In the genomic region with DNA sequence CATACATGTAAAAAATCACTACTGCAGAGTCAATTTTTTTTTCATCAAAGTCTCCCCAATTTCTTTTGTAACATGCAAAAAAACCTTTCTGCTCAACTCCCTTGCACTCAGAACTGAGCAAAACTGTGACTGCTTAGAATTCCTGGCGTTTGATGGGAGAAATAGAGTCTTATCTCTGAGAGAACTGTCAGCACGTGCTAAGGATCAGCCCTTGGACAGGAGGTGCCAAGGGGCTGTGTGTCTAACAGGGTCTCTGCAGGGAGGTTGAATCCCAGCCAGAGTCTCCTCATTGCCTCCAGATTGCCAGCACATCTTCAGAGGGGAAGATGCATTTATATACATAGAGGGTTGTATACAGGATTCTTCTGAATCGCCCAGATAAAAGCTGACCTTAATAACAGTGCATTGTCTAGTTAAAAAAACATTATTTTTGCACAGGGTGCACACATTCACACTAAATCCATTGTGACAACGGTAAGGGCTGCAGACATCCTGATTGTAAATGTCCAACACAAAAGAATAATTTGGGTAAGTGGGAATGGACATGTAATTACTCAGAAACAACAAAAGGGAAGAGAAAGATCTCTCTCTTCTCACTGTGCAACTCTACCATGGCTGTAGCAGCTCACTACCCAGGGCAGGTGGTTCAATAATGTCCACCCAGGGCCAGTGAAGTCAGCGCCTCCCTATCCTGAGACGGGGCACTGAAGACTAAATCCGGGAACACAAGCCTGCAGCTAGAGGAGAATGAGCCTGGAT, we compare ENCODE assay signal across 12 mouse cellular contexts.
DNase-seq lines count a peak whose midpoint lies in the region; ATAC-seq lines count a peak whose summit lies in the region.
"Had no signal": no experiment of that assay in that cellular context is flagged by ENCODE, and none has a peak within 500 bp of the region (broad histone marks: within the 10 kb centered on the region; RNA-seq: fewer than 3 reads in every experiment).

No protein-coding gene starts in this region.

- H3K9me3 ChIP-seq in limb, embryonic 12.5 days = no peaks in the 10 kb centered on the region
- no peaks in the 10 kb centered on the region for H3K9me3 ChIP-seq in limb, embryonic 10.5 days (replicated peaks)
- no peaks in the 10 kb centered on the region for H3K9me3 ChIP-seq in limb, embryonic 15.5 days
- H3K9me3 ChIP-seq in stomach, embryonic 16.5 days (replicated peaks; ENCODE audit: control insufficient read depth, low read length) = no peaks in the 10 kb centered on the region
- H3K9me3 ChIP-seq: lung, embryonic 15.5 days had no signal

- peaks cover 29% of the 10 kb centered on the region for H3K4me1 ChIP-seq in limb, embryonic 12.5 days (replicated peaks)
- H3K4me1 ChIP-seq in limb, embryonic 10.5 days = peaks cover 25% of the 10 kb centered on the region
- H3K4me1 ChIP-seq in limb, embryonic 15.5 days = peaks cover 24% of the 10 kb centered on the region
- H3K4me1 ChIP-seq in stomach, embryonic 16.5 days (ENCODE audit: control insufficient read depth, insufficient read depth, low read length) = peaks cover 15% of the 10 kb centered on the region

- peaks cover 11% of the 10 kb centered on the region; the same call in 1 of the 2 replicates for H3K27me3 ChIP-seq in limb, embryonic 12.5 days
- H3K27me3 ChIP-seq in limb, embryonic 10.5 days (ENCODE audit: low read depth, poor library complexity, severe bottlenecking) = peaks cover 12% of the 10 kb centered on the region; the same call in 1 of the 2 replicates
- H3K27me3 ChIP-seq in limb, embryonic 15.5 days = no peaks in the 10 kb centered on the region
- no peaks in the 10 kb centered on the region for H3K27me3 ChIP-seq in stomach, embryonic 16.5 days (ENCODE audit: control insufficient read depth, insufficient read depth, low read length)
- H3K27me3 ChIP-seq: lung, embryonic 15.5 days; Patski had no signal

- H3K4me3 ChIP-seq in limb, embryonic 12.5 days (replicated peaks) = no peak overlapping the region
- no peak overlapping the region for H3K4me3 ChIP-seq in limb, embryonic 10.5 days
- no peak overlapping the region for H3K4me3 ChIP-seq in limb, embryonic 15.5 days
- no peak overlapping the region for H3K4me3 ChIP-seq in stomach, embryonic 16.5 days (replicated peaks; ENCODE audit: low read length)
- H3K4me3 ChIP-seq: lung, embryonic 15.5 days had no signal

- H3K27ac ChIP-seq in limb, embryonic 12.5 days = no peak overlapping the region
- H3K27ac ChIP-seq in limb, embryonic 10.5 days = no peak overlapping the region; the same call in 1 of the 2 replicates
- H3K27ac ChIP-seq in limb, embryonic 15.5 days = peak overlapping the region; percentile 17; the same call in 1 of the 2 replicates
- H3K27ac ChIP-seq in stomach, embryonic 16.5 days (ENCODE audit: low read length) = no peak overlapping the region; the same call in 1 of the 2 replicates
- H3K27ac ChIP-seq: lung, embryonic 15.5 days had no signal

- WGBS in limb, embryonic 12.5 days = 55% methylated on average over 7 of the region's 7 CpGs
- 58% methylated on average over 7 of the region's 7 CpGs for WGBS in limb, embryonic 10.5 days
- WGBS in limb, embryonic 15.5 days = 39% methylated on average over 7 of the region's 7 CpGs
- WGBS in stomach, embryonic 16.5 days = 42% methylated on average over 7 of the region's 7 CpGs

- DNase-seq in cerebellum, postnatal 14 days = peak; percentile 53 to 70
- no peak for DNase-seq in cerebellum, postnatal 4 days (ENCODE audit: low spot score in 2 of 2)
- no peak for DNase-seq in limb, embryonic 10.5 days (ENCODE audit: low spot score)
- no peak for DNase-seq in layer of hippocampus, postnatal 14 days (ENCODE audit: low spot score in 2 of 2)
- DNase-seq in frontal cortex, adult 2 months (ENCODE audit: extremely low spot score in 1 of 2, low spot score in 1 of 2) = no peak
- DNase-seq: B cell, adult 2 months; layer of hippocampus, postnatal 36 days had no signal

- no peak overlapping the region for H3K9ac ChIP-seq in limb, embryonic 12.5 days (replicated peaks)
- no peak overlapping the region for H3K9ac ChIP-seq in limb, embryonic 15.5 days
- 0 out of 2 replicates have a peak overlapping the region, but pooled peaks have one; percentile 10 for H3K9ac ChIP-seq in stomach, embryonic 16.5 days (ENCODE audit: low read length)
- H3K9ac ChIP-seq: lung, embryonic 15.5 days had no signal

- peak; percentile 59; the same call in 1 of the 2 replicates for ATAC-seq in limb, embryonic 12.5 days (ENCODE audit: insufficient number of reproducible peaks, insufficient read depth, low FRiP score, low TSS enrichment, low read depth)
- ATAC-seq in limb, embryonic 15.5 days (ENCODE audit: insufficient number of reproducible peaks, low FRiP score, low TSS enrichment, low read depth) = no peak
- ATAC-seq in stomach, embryonic 16.5 days (ENCODE audit: insufficient read depth, low FRiP score) = no peak
- ATAC-seq: Patski had no signal

- 0 out of 2 replicates have a peak overlapping the region, but pooled peaks have one; percentile 13 for H3K4me2 ChIP-seq in limb, embryonic 12.5 days
- no peak overlapping the region for H3K4me2 ChIP-seq in limb, embryonic 15.5 days
- no peak overlapping the region for H3K4me2 ChIP-seq in stomach, embryonic 16.5 days (ENCODE audit: low read depth, low read length)
- H3K4me2 ChIP-seq: lung, embryonic 15.5 days had no signal

- H3K36me3 ChIP-seq in limb, embryonic 12.5 days = no peaks in the 10 kb centered on the region
- H3K36me3 ChIP-seq in limb, embryonic 10.5 days = no peaks in the 10 kb centered on the region
- H3K36me3 ChIP-seq in limb, embryonic 15.5 days = no peaks in the 10 kb centered on the region
- H3K36me3 ChIP-seq in stomach, embryonic 16.5 days (ENCODE audit: control insufficient read depth, insufficient read depth, low read length) = no peaks in the 10 kb centered on the region
- H3K36me3 ChIP-seq: lung, embryonic 15.5 days had no signal

Comparison
In these comparisons a context has a peak if more than half of its experiments do, and no peak if none do; other contexts are left out.
1. DNase-seq: peak in cerebellum, postnatal 14 days (2 of 2); none in cerebellum, postnatal 4 days (0 of 2), limb, embryonic 10.5 days (single experiment), layer of hippocampus, postnatal 14 days (0 of 2) and frontal cortex, adult 2 months (0 of 2).